Mouse (Mus musculus) intestine, postnatal 0 days (tissue): ENCODE data around the gene Rreb1. TPM values are rescaled to one million over a fixed set of nuclear protein-coding genes. Genes with fewer than 3 reads are reported as not detected.

Experiments
- ATAC-seq: fragments of 200-750 bp; cut with Nextera tagmentation; 2 replicates; pipeline ENCODE4 v1.8.0; 2017; ENCODE audit warnings: mild to moderate bottlenecking, moderate TSS enrichment, moderate library complexity
- H3K27ac ChIP-seq: fragments of 300-500 bp; sonication (generic); 2 replicates; pipeline ENCODE4 v1.5.1; 2014; ENCODE audit warnings: mild to moderate bottlenecking, low read depth, low read length, moderate library complexity
- H3K27me3 ChIP-seq: fragments of 300-500 bp; sonication (generic); replicated peaks from 2 replicates; pipeline ENCODE4 v1.6.1; 2014; ENCODE audit warnings: low read length, mixed read lengths; ENCODE audit not compliant: control insufficient read depth, insufficient read depth
- H3K36me3 ChIP-seq: fragments of 300-500 bp; sonication (generic); 2 replicates; pipeline ENCODE4 v1.6.1; 2014; ENCODE audit warnings: mild to moderate bottlenecking, moderate library complexity; ENCODE audit not compliant: control insufficient read depth, insufficient read depth
- H3K4me1 ChIP-seq: fragments of 300-500 bp; sonication (generic); replicated peaks from 2 replicates; pipeline ENCODE4 v1.6.1; 2014; ENCODE audit warnings: antibody characterized with exemption, low read length, mixed read lengths; ENCODE audit not compliant: control insufficient read depth, insufficient read depth
- H3K4me2 ChIP-seq: fragments of 300-500 bp; sonication (generic); replicated peaks from 2 replicates; pipeline ENCODE4 v1.6.1; 2014; ENCODE audit warnings: low read depth, mild to moderate bottlenecking, moderate library complexity
- H3K4me3 ChIP-seq: fragments of 300-500 bp; sonication (generic); 2 replicates; pipeline ENCODE4 v1.5.1; 2014; ENCODE audit warnings: low read depth, low read length
- H3K9ac ChIP-seq: fragments of 300-500 bp; sonication (generic); 2 replicates; pipeline ENCODE4 v1.6.1; 2014; ENCODE audit warnings: mild to moderate bottlenecking, low read depth, low read length
- H3K9me3 ChIP-seq: fragments of 300-500 bp; sonication (generic); 2 replicates; pipeline ENCODE4 v1.6.1; 2016; ENCODE audit warnings: mixed run types; ENCODE audit not compliant: control insufficient read depth
- CTCF ChIP-seq: sonication (generic); IDR thresholded peaks from 2 replicates; pipeline ENCODE4 v1.5.1; 2016; ENCODE audit warnings: low read depth, mild to moderate bottlenecking, control low read depth, antibody characterized with exemption, moderate library complexity
- WGBS: fragments of 180-500 bp; shearing (Covaris S2); extraction: QIAGEN DNeasy Blood & Tissue Kit; methylation state at CpG from one replicate; pipeline ENCODE4 v1.1.7; 2014; 5-methylcytosine and 5-hydroxymethylcytosine counted together
- polyA plus RNA-seq: library from polyadenylated mRNA; unstranded; fragments of >200 nt; fragmentation: Nextera tagmentation; extraction: Ambion mirVana; gene quantifications from 2 replicates; pipeline ENCODE4 v1.2.1, GENCODE M21; 2015

The Rreb1 gene
- 9.6 and 10.6 TPM in 2 replicates for polyA plus RNA-seq

DNA sequence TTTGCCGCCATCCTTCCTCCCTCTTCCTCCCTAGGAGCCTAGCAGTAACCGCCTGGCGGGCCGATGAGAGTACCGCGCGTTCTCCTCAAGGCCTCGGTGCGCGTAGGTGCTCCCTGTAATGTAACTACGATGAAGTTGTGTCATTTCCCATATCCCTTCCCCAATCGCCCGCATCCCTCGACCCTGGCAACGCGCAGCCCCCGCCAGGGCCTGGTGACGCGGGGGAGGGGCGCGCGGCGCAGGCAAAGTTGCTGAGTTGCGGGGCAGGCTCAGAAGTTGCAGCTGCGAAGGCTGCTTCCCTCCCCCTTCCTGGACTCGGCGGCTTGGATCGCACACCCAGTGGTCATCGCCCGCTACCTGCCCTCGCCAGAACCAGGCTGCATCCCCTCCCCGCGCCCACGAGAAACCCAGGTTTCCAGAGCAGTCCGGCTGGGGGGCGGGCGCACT lies at the start of gene Rreb1:
Rreb1 (plus strand) TSS at position 254 of the 447 bp plus-strand sequence.
- no peaks in the 10 kb centered on the region for H3K36me3 ChIP-seq
- ATAC-seq, result peak; percentile 39; the same call in 1 of the 2 replicates
- 0 out of 2 replicates have a peak, but pooled peaks cover 6% of the 10 kb centered on the region for H3K4me1 ChIP-seq
- no peaks in the 10 kb centered on the region for H3K9me3 ChIP-seq
- peak within 1 kb of the TSS; percentile 100 for H3K4me2 ChIP-seq
- WGBS, result under 1% methylated on average over 31 of the region's 37 CpGs
- H3K27me3 ChIP-seq, result no peaks in the 10 kb centered on the region
- peak within 1 kb of the TSS; percentile 50; the same call in 1 of the 2 replicates for H3K27ac ChIP-seq
- H3K9ac ChIP-seq, result peak within 1 kb of the TSS; percentile 47
- peak within 1 kb of the TSS; percentile 56 for H3K4me3 ChIP-seq
- 0 out of 2 replicates have a peak, but pooled peaks have one; percentile 0 for TF ChIP-seq CTCF

DNA sequence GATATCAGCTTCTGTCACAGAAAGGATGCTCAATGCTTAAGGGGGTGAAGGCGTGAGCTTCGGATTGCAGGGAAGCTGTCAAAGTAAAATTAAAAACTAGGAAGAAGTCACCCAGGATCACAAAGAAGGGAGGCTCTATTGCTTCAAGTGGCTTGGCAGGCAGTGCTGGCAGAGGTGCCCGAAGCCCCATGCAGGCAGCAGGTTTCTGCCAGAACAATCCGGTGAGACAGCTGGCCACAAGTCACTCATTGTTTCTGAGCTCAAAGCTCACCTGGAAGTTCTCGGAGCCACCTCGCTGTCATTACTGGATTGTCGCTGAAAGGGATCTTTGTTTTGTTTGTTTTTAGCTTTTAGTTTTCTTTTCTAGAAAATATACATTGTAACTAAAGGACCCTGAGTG lies 49.6 kb upstream of the Rreb1 start:
- Histone ChIP-seq H3K4me1 (no peaks in the 10 kb centered on the region), H3K4me2 (peak overlapping the region; percentile 18), H3K36me3 (no peaks in the 10 kb centered on the region), H3K27ac (no peak overlapping the region), H3K9me3 (no peaks in the 10 kb centered on the region), H3K27me3 (no peaks in the 10 kb centered on the region), H3K9ac (no peak overlapping the region), H3K4me3 (no peak overlapping the region)
- 64% methylated on average over 7 of the region's 7 CpGs for WGBS
- TF ChIP-seq CTCF, result no peak
- no peak for ATAC-seq

DNA sequence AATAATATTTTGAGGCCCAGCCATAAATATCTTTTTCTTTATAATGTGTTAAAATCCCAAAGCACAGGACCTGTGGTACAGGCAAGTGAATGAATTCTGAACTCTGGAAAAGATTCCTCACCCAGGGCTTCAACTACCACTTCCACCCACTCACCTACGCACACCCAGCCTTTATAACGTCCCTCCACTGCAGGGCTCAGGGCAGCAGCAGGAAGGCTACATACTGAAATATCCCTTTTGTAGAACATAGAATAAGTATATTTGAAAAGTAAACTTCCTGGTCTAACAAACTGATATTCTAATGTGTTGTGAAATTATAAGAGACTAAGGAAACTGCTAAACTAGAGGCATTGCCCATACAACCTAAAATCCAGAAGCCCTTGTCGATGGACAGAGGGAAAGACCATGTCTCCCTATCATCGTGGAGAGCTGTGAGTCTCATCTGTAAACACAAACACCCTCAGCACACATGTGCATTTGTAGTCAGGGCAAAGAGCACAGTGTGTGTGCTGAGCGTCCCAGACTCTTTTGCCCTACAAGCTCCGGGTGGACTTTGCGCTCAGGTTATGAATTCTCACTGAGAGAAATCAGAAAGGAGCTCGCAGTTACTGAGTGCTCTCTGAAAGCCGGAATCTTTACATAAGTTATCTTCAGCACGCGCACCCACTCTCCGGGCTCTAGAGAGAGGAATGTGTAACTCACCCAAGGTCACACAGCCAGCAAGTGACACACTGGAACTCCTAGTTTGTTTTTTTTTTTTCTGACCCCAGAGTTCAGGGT lies 46.1 kb upstream of the Rreb1 start:
- TF ChIP-seq CTCF, result no peak
- 35% methylated on average over 12 of the region's 12 CpGs for WGBS
- H3K4me3 ChIP-seq, result no peak overlapping the region
- H3K9me3 ChIP-seq, result no peaks in the 10 kb centered on the region
- ATAC-seq, result peak; percentile 94
- H3K4me1 ChIP-seq, result no peaks in the 10 kb centered on the region
- no peaks in the 10 kb centered on the region for H3K27me3 ChIP-seq
- H3K4me2 ChIP-seq, result no peak overlapping the region
- no peak overlapping the region for H3K9ac ChIP-seq
- peak overlapping the region; percentile 47 for H3K27ac ChIP-seq
- H3K36me3 ChIP-seq, result no peaks in the 10 kb centered on the region

DNA sequence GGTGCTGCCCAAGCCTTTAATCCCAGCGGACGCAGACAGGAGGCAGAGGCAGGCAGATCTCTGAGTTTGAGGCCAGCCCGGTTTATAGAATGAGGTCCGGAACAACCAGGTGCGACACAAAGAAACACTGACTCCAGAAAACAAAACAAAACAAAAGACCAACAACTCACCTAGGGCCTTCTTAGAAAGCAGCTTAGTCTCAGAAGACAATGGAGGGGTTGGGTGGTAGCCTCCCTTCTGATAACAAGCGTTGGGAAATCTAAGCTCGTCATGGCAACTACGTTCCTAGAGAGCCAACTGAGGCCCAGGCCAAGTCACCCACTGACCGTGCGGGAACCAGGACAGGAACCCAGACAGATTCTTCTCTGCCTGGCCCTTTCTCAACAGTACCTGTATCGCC lies 43.7 kb upstream of the Rreb1 start:
- ATAC-seq, result no peak
- no peak for TF ChIP-seq CTCF
- no peak overlapping the region for H3K9ac ChIP-seq
- H3K9me3 ChIP-seq, result no peaks in the 10 kb centered on the region
- no peaks in the 10 kb centered on the region for H3K4me1 ChIP-seq
- no peaks in the 10 kb centered on the region for H3K36me3 ChIP-seq
- H3K4me2 ChIP-seq, result no peak overlapping the region
- no peak overlapping the region for H3K4me3 ChIP-seq
- H3K27ac ChIP-seq, result no peak overlapping the region
- whole genome bisulfite sequencing, result 93% methylated on average over 11 of the region's 11 CpGs
- no peaks in the 10 kb centered on the region for H3K27me3 ChIP-seq

DNA sequence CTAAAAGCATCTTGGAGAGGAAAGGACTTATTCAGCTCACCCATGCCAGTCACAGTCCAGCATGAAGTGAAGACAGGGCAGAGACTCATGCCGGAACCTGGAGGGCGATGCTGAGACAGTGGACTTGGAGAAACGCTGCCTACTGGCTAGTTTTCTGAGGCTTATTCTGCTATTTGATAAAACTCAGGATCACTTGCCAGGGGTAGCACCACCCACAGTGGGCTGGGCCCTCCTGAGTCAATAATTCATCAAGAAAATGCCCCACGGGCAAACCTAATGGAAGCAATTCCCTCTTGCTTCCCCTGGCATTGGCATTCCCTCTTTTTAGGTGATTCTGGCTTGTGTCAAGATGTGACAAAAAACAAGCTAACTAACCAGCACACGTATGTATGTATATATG lies 38.1 kb upstream of the Rreb1 start:
- no peak for TF ChIP-seq CTCF
- H3K27me3 ChIP-seq, result no peaks in the 10 kb centered on the region
- peaks cover 6% of the 10 kb centered on the region; the same call in 1 of the 2 replicates for H3K4me1 ChIP-seq
- no peak overlapping the region for H3K27ac ChIP-seq
- ATAC-seq, result peak; percentile 42; the same call in 1 of the 2 replicates
- WGBS, result 59% methylated on average over 5 of the region's 5 CpGs
- H3K4me2 ChIP-seq, result peak overlapping the region; percentile 30
- H3K9ac ChIP-seq, result no peak overlapping the region
- H3K36me3 ChIP-seq, result no peaks in the 10 kb centered on the region
- no peaks in the 10 kb centered on the region for H3K9me3 ChIP-seq
- H3K4me3 ChIP-seq, result 0 out of 2 replicates have a peak overlapping the region, but pooled peaks have one; percentile 7

DNA sequence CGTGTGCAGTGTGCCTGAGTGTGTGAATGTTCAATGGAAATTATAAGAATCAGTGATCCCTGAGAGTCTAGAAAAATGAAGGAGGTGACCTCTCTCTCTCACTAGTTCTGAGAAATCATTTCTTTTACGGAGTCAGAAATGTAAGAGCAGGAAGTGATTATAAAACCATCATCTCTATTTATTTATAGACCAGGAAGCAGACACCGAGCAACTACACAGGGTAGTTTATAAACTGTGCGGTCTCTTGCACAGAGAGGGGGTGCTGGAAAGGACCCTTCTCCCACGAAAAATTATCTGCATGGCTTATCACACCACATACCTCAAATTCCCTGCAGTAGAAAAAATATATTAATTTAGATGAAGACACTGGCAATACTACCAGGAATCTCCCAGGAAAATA lies 37.4 kb upstream of the Rreb1 start:
- peak overlapping the region; percentile 30 for H3K4me2 ChIP-seq
- peaks cover 6% of the 10 kb centered on the region; the same call in 1 of the 2 replicates for H3K4me1 ChIP-seq
- H3K36me3 ChIP-seq, result no peaks in the 10 kb centered on the region
- 0 out of 2 replicates have a peak overlapping the region, but pooled peaks have one; percentile 7 for H3K4me3 ChIP-seq
- H3K9ac ChIP-seq, result no peak overlapping the region
- H3K9me3 ChIP-seq, result no peaks in the 10 kb centered on the region
- no peak for ATAC-seq
- no peaks in the 10 kb centered on the region for H3K27me3 ChIP-seq
- no peak for TF ChIP-seq CTCF
- no peak overlapping the region for H3K27ac ChIP-seq
- 6% methylated on average over 5 of the region's 5 CpGs for WGBS
